Mouse (Mus musculus): ENCODE data around the gene Toporsl.

The Toporsl gene

GRCm38 (mm10) chr4:52595927-52596326 is at the start of gene Toporsl:
Toporsl (plus strand) TSS chr4:52596274.
- DNase-seq, result no peak

- no peak for DNase-seq
These were observed 38.4 kb upstream of the Toporsl start for GRCm38 (mm10) chr4:52557672-52558071.

- no peak for DNase-seq
These were observed 38.0 kb upstream of the Toporsl start for GRCm38 (mm10) chr4:52558080-52558479.

GRCm38 (mm10) chr4:52563859-52564258 is 32.2 kb upstream of the Toporsl start:
- DNase-seq, result no peak

- DNase-seq, result no peak
These were observed 9.8 kb upstream of the Toporsl start for GRCm38 (mm10) chr4:52586194-52586734.

- DNase-seq, result no peak
These were observed 2.2 kb upstream of the Toporsl start for GRCm38 (mm10) chr4:52593821-52594356.

- no peak for DNase-seq
These were observed 1.4 kb upstream of the Toporsl start for GRCm38 (mm10) chr4:52594632-52595031.

GRCm38 (mm10) chr4:52598180-52598881 is 2.3 kb downstream of the Toporsl start:
- no peak for DNase-seq

- no peak for DNase-seq
These were observed 10.8 kb downstream of the Toporsl start for GRCm38 (mm10) chr4:52606923-52607322.

- DNase-seq, result no peak
These were observed 38.9 kb downstream of the Toporsl start for GRCm38 (mm10) chr4:52634986-52635385.

GRCm38 (mm10) chr4:52647791-52648190 is 51.7 kb downstream of the Toporsl start:
- no peak for DNase-seq

GRCm38 (mm10) chr4:52659701-52660100 is 63.6 kb downstream of the Toporsl start:
- no peak for DNase-seq

- no peak for DNase-seq
These were observed 64.6 kb downstream of the Toporsl start for GRCm38 (mm10) chr4:52660701-52661117.

GRCm38 (mm10) chr4:52661311-52661710 is 65.2 kb downstream of the Toporsl start:
- no peak for DNase-seq

Data from thymus, adult 18-20 months (tissue).